Mouse (Mus musculus) MEL (cell line): ENCODE measurements at regions not wholly inside any gene's neighbourhood (a gene's known extent, or its start where the extent isn't known, plus 50 kb on each side); places are given as distances from the start of the nearest gene placed in this dataset.

Source experiments
- CHD1 ChIP-seq: IDR thresholded peaks from 2 replicates; pipeline ENCODE4 v1.6.1; 2012; ENCODE audit warnings: low read depth, mild to moderate bottlenecking, inconsistent platforms, low read length, improper control_type of control experiment
- POLR2A ChIP-seq, 2 experiments: IDR thresholded peaks; 2 replicates each; pipeline ENCODE4 v1.6.1; 2011 to 2012; ENCODE audit warnings: low read length in 2 of 2, mild to moderate bottlenecking in 2 of 2, control low read depth in 1 of 2, improper control_type of control experiment in 1 of 2, low read depth in 1 of 2, moderate library complexity in 1 of 2; ENCODE audit not compliant: control insufficient read depth in 1 of 2, insufficient read depth in 1 of 2, poor library complexity in 1 of 2
- RAD21 ChIP-seq: IDR thresholded peaks from 2 replicates; pipeline ENCODE4 v1.6.1; 2011; ENCODE audit warnings: mild to moderate bottlenecking, low read depth, low read length, improper control_type of control experiment

- TF ChIP-seq POLR2A (IDR thresholded peaks at IDR 0.05; ENCODE audit: control insufficient read depth in 1 of 2, insufficient read depth in 1 of 2, low read depth in 1 of 2, low read length in 2 of 2, poor library complexity in 1 of 2) = no peak
- TF ChIP-seq CHD1 = no peak
- TF ChIP-seq RAD21 = no peak
These were observed 139.3 kb downstream of the Tle3 start for GRCm38 (mm10) chr9:61511436-61511835.
